Mouse (Mus musculus) retina, postnatal 1 day (tissue): ENCODE results near the gene Ascl4.

Source experiments
- DNase-seq: peaks from one replicate; pipeline ENCODE4 v3.0.0-alpha.2; 2012

The Ascl4 gene

GRCm38 (mm10) chr10:85927676-85928445, at the start of gene Ascl4:
TSS of gene Ascl4 (plus strand) at chr10:85927681.
- DNase-seq: no peak

DNA sequence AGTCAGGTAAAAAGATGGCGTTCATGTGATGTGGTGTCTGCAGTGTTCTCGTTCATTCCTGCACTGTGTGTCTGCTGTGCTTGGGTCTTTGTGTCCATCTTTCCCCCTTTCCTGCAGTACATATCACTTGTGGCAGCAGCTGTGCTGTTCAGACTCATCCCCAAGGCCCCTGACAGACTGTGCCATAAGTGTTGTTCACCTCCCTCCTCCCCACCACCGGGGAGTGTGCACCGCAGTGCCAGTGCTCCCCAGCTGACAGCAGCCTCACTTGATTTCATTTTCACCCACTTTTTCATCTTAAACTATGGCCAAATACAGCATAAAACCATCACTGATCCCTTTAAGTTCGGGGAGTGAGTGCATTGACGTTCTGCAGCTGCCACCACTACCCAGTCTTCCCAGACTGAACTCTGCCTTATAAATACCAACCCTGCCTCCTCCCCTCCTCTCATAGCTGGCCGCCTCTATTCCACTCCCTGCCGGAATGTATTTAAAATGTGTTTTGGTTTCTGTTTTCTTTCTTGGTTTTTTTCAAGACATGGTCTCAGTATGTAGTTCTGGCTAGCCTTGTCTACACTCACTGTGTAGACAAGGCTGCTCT, 47.5 kb upstream of the Ascl4 start:
- DNase-seq: no peak

DNA sequence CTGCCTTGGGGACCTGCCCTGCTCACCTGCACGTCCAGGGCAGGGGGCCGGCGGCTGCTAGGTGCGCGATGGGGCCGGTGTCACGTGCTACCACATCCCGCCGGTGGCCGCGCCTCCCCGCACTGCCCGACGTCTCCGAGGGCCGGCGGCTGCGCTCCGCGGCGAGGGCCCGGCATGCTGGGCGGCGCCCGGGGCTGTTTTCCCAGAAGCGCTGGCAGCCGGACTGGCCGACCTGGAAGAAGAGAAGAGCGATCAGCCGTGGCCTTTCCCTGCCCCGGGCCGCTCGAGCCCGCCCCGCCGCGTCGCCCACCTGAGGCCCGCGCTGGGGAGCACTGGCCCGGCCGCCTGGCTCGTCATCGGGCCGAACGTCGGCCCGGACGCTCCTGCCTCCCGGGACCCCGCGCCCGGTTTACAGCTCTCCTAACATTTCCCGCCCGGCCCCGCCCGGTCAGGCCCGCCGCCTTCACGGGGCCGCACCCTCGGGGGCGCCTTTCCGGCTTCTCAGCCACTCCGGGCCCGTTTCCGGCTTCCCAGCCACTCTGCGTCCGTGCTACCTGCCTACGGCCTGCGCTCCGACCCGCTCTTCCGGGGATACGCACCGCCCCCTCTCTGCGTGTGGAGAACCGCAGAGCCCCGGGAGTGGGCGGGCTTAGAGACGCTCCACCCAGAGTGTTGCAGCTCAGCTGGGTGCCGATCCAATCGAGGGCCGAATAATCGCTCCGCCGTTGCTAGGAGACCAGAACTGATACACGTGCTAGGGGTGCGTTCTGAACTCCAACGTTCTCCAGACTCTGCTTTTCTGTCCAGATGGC, 10.8 kb upstream of the Ascl4 start, which contains the start of gene Prdm4:
Prdm4 (minus strand) TSS at position 645 of the 812 bp plus-strand sequence.
- DNase-seq: peak; percentile 99

DNA sequence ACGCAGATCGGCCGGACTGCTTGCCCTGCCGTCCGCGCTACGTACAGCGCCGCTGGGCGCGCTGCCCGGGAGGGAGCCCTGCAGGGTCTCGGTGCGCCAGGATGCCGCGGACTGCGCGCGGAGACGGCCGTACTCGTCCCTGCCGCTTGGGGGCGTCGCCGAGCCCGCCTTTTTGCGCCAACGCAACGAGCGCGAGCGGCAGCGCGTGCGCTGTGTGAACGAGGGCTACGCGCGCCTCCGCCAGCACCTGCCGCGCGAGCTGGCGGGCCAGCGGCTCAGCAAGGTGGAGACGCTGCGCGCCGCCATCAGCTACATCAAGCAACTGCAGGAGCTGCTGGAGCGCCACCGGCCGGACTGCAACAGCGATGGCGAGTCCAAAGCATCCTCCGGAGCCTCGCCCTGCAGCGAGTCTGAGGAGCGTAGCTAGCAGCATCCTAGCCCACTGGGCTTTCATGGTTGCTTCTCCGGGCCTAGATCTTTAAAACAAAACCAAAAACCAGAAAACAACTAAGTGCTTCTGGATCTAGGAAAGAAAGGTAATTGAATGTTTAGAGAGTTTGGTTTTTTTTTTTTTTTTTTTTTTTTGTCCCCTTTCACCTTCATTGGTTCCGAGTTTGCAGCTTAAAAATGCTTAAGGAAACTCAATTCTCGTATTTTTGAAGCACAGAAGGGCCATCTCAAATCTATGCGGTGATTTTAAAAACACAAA, 1.2 kb downstream of the Ascl4 start:
- peak; percentile 87 for DNase-seq

DNA sequence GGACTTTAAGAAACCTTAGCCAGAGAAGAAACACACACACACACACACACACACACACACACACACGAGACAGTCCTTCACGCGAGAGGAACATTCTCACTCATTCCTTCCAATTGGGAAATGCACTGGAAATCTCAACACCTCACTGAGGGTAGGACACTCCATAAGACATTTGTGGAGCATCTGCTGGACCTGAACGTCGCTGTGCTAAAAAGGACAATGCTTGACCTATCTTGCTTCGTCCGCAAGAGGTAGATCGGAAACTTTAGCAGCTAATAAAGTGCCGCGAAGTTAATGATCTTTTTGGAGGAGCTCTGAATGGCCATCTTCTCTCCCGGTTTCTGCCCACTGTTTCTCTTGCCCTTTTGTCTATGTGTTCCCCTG, 1.7 kb downstream of the Ascl4 start:
- DNase-seq: peak; percentile 34

DNA sequence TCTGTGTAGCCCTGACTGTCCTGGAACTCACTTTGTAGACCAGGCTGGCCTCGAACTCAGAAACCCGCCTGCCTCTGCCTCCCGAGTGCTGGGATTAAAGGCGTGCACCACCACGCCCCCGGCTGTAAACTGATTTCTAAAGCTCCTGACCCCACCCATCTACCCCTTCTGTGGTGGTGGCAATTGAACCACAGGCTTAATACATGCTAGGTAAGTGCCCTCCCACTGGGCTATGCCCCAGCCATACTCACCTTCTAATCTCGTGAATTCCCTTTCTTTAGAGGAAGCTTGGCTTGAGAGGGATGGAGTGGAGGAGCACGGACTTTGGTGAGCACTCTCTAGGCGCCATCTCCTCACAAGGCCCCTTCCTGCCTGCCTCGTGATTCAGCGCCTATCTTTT, 2.5 kb downstream of the Ascl4 start:
- no peak for DNase-seq

DNA sequence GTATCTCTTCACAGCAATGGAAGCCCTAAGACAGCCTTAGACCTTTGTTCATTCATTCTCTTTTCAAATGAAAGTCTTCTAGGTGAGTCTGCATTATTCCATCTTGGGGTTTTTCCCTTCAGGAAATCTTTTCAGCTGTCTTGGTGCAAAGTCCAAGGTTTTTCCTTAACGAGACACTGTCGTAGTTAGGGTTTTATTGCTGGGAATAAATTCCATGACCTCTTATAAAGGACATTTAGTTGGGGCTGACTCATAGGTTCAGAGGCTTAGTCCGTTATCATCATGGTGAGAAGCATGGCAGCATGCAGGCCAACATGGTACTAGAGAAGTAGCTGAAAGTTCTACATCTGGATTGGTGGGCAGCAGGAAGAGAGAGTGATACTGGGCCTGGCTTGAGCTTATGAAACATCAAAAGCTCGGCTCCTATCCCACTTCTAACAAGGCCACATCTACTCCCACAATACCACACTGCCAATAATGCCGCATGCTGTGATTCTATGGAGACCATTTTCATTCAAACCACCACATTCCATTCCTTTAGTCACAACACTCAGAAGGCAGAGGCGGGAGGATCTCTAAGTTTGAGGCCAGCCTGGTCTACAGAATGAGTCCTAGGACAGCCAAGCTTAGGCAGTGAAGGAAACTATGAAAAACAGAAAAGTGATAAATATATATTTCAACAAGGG, 8.9 kb downstream of the Ascl4 start:
- no peak for DNase-seq

DNA sequence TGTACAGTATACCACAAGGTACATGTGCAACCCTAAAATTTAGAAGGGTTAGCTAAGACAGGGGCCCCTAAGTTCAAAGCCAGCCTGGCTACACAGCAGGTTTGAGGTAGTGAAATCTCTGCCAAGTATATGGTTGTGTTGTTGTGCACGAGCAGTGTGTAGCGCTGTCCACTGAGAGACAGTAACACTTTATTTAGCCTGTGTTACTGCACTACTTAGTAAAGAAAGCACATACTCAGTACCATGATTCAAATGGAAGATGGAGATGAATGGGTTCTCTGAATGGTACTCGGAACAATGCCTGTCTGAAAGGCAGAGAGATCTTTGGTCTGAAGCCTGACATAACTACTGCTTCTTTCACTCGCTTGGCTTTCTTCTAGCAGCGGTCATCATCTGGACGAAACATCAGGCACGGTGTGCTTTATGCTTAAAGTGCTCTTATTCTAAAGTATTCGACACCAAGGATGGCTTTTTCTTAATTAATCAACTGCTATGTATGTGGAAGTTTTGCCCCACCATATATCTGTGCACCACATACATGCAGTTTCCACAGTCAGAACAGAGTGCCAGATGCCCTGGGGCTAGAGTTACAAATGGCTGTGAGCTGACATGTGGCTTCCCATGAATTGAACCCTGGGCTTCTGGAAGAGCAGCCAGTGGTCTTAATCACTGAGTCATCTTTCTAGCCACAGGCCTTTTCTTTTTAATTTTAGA, 21.2 kb downstream of the Ascl4 start:
- DNase-seq: no peak

GRCm38 (mm10) chr10:85951765-85952443, 24.4 kb downstream of the Ascl4 start:
- no peak for DNase-seq

DNA sequence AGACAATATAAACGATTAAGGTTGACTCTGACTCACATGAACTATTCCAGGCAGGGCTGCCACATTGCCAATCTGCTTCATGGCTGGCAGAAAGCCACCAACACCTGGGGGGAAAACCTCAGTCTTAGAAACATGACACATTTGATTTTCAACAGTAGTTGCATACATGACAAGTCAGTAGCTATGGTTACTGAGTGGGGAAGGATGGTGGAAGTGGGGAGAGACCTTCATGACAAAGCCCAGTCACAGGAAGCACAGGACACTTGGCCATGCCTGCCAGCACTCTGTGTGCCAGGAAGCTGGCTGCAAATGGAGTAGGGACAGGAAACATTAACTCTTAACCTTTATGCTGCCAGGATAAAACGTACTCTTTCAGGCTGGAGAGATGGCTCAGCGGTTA, 25.9 kb downstream of the Ascl4 start:
- no peak for DNase-seq

GRCm38 (mm10) chr10:85954429-85954828, 26.9 kb downstream of the Ascl4 start:
- DNase-seq: no peak

GRCm38 (mm10) chr10:85956871-85957419, 29.5 kb downstream of the Ascl4 start:
- peak; percentile 2 for DNase-seq

GRCm38 (mm10) chr10:85957464-85957950, 30.0 kb downstream of the Ascl4 start, which contains the start of gene Rtcb:
TSS of gene Rtcb (minus strand) at chr10:85957823.
- DNase-seq: peak; percentile 98

- DNase-seq: no peak
Measured at GRCm38 (mm10) chr10:85962897-85963296, 35.4 kb downstream of the Ascl4 start.

GRCm38 (mm10) chr10:85964316-85964715, 36.8 kb downstream of the Ascl4 start:
- DNase-seq: no peak

DNA sequence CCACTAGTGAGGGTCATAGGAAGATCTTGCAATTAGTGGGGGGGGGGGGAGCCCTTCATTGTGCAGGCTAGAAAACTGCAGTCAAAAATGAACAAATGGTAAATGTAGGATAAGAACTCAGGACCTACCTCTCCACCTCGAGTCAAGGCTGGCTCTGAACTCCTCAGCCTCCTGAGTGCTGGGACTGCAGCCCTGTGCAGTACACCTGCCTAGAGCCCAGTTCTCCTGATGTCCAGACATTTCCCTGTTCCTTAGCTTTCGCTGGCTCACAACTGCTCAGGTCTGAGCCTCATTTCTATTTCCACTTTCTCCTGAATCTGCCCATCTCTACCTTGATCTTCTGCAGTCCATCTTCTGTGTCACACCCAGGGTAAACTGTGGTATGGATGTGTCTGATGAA, 39.0 kb downstream of the Ascl4 start:
- DNase-seq: no peak

DNA sequence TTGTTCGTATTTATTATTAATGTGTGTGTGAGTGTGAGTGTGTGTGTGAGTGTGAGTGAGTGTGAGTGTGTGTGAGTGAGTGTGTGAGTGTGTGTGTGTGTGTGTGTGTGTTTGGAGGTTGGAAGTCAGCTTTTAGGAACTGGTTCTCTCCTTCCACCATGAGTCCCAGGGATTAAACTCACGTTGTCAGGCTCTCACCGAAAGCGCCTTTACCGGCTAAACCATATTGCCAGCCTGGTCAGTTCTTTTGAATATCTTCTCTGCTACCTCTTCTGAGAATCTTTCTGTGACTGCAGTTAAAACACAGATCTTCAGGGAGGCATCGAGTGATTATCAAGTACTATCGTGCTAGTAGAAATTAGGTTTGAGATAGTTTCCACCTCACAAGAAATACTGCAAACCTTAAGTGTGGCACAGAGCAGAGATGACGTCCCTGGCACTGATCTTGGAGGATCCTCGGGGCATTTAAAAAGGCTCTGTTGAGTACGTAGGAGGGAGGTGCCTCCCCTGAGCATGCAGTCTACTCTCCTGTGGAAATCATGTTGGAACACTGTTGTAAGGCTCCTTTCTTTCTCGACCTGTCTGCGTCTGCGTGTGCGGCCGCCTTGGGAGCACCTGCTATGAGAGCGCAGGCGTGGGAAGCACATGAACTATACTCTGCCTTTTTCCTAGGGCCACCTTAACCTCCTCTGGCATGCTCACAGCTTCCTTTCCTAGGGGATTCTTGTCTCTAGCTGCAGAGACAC, 40.1 kb downstream of the Ascl4 start:
- no peak for DNase-seq

GRCm38 (mm10) chr10:85968157-85968634, 40.7 kb downstream of the Ascl4 start:
- peak; percentile 81 for DNase-seq

- DNase-seq: no peak
Measured at GRCm38 (mm10) chr10:85968731-85969130, 41.2 kb downstream of the Ascl4 start.
